7 mouse cellular contexts compared by ENCODE assay signal in the genomic region with DNA sequence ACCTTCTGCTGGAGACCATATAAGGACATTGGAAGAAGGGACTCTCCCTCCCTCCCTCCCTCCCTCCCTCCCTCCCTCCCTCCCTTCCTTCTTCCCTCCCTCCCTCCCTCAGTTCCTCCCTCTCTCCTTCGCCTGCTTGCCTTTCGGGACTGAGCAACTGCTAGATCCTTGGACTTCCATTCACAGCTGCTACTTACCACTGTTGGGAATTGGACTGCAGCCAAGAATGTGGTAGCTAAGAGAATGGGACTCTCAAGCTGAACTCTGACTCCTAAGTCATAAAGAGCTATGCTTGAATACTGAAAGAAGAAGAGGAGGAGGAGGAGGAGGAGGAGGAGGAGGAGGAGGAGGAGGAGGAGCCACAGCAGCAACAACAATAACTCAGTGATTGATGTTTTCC.
A peak's percentile ranks its signal among the peaks of the same experiment; 100 is the strongest.
DNase-seq lines count a peak whose midpoint lies in the region; ATAC-seq and TF ChIP-seq lines count a peak whose summit lies in the region.
"Not testable (repeated sequence)": the region's sequence is repeated elsewhere in the genome, so short reads cannot be mapped to it uniquely, and the experiment has no call there.

No protein-coding gene starts in this region.

- TF ChIP-seq CTCF in lung, postnatal 0 days (IDR thresholded peaks at IDR 0.05): not testable (repeated sequence)

- DNase-seq in adipocyte (ENCODE audit: low spot score): peak; percentile 92
- peak; percentile 83 to 84 for DNase-seq in kidney, postnatal 25 days
- peak; percentile 89 for DNase-seq in lung, postnatal 0 days (ENCODE audit: low spot score)

- ATAC-seq in embryonic facial prominence, embryonic 15.5 days (ENCODE audit: insufficient number of reproducible peaks, low FRiP score, low TSS enrichment, low read depth): 0 out of 2 replicates have a peak, but pooled peaks have one; percentile 57
- ATAC-seq in heart, embryonic 13.5 days (ENCODE audit: extremely low read depth, insufficient number of reproducible peaks, low FRiP score, low TSS enrichment): not testable (repeated sequence)
- ATAC-seq in intestine, embryonic 16.5 days: peak; percentile 88
- ATAC-seq in lung, postnatal 0 days: peak; percentile 75
- peak; percentile 81 for ATAC-seq in neural tube, embryonic 12.5 days (ENCODE audit: low FRiP score, low read depth)

- not testable (repeated sequence) for H3K4me3 ChIP-seq in embryonic facial prominence, embryonic 15.5 days (replicated peaks); heart, embryonic 13.5 days; intestine, embryonic 16.5 days (ENCODE audit: low read length); lung, postnatal 0 days (ENCODE audit: low read depth, low read length); neural tube, embryonic 12.5 days

- not testable (repeated sequence) for H3K9me3 ChIP-seq in embryonic facial prominence, embryonic 15.5 days (replicated peaks); heart, embryonic 13.5 days; intestine, embryonic 16.5 days (ENCODE audit: control insufficient read depth, low read length); lung, postnatal 0 days (ENCODE audit: low read length); neural tube, embryonic 12.5 days

- not testable (repeated sequence) for TF ChIP-seq EP300 in lung, postnatal 0 days (IDR thresholded peaks at IDR 0.05)

- not testable (repeated sequence) for H3K9ac ChIP-seq in embryonic facial prominence, embryonic 15.5 days; heart, embryonic 13.5 days; intestine, embryonic 16.5 days (ENCODE audit: low read depth, low read length); lung, postnatal 0 days (replicated peaks; ENCODE audit: low read depth); neural tube, embryonic 12.5 days

- H3K27me3 ChIP-seq in embryonic facial prominence, embryonic 15.5 days; heart, embryonic 13.5 days (replicated peaks); intestine, embryonic 16.5 days (replicated peaks; ENCODE audit: control insufficient read depth, insufficient read depth, low read length); lung, postnatal 0 days (replicated peaks; ENCODE audit: insufficient read depth, low read length); neural tube, embryonic 12.5 days (replicated peaks): not testable (repeated sequence)

- H3K36me3 ChIP-seq in embryonic facial prominence, embryonic 15.5 days; heart, embryonic 13.5 days; intestine, embryonic 16.5 days (ENCODE audit: control insufficient read depth, insufficient read depth, low read length); lung, postnatal 0 days (ENCODE audit: insufficient read depth, low read length); neural tube, embryonic 12.5 days: not testable (repeated sequence)

- WGBS in embryonic facial prominence, embryonic 15.5 days: no CpG with 5 or more reads among the region's 2 CpGs
- no CpG with 5 or more reads among the region's 2 CpGs for WGBS in heart, embryonic 13.5 days
- WGBS in intestine, embryonic 16.5 days: no CpG with 5 or more reads among the region's 2 CpGs
- WGBS in lung, postnatal 0 days: no CpG with 5 or more reads among the region's 2 CpGs
- 0% methylated on average over 1 of the region's 2 CpGs for WGBS in neural tube, embryonic 12.5 days

- not testable (repeated sequence) for H3K4me2 ChIP-seq in embryonic facial prominence, embryonic 15.5 days (replicated peaks); heart, embryonic 13.5 days; intestine, embryonic 16.5 days (ENCODE audit: low read depth, low read length); lung, postnatal 0 days (replicated peaks; ENCODE audit: low read depth, low read length); neural tube, embryonic 12.5 days (replicated peaks)

- H3K27ac ChIP-seq in embryonic facial prominence, embryonic 15.5 days (replicated peaks); intestine, embryonic 16.5 days (ENCODE audit: low read length); lung, postnatal 0 days (ENCODE audit: low read length); neural tube, embryonic 12.5 days: not testable (repeated sequence)
- H3K27ac ChIP-seq in heart, embryonic 13.5 days (replicated peaks): 0 out of 2 replicates have a peak overlapping the region, but pooled peaks have one; percentile 45

- H3K4me1 ChIP-seq in embryonic facial prominence, embryonic 15.5 days; heart, embryonic 13.5 days; lung, postnatal 0 days (ENCODE audit: insufficient read depth, low read depth, low read length); neural tube, embryonic 12.5 days: not testable (repeated sequence)
- peaks cover 10% of the 10 kb centered on the region for H3K4me1 ChIP-seq in intestine, embryonic 16.5 days (ENCODE audit: control insufficient read depth, insufficient read depth, low read length)
